In the genomic region with DNA sequence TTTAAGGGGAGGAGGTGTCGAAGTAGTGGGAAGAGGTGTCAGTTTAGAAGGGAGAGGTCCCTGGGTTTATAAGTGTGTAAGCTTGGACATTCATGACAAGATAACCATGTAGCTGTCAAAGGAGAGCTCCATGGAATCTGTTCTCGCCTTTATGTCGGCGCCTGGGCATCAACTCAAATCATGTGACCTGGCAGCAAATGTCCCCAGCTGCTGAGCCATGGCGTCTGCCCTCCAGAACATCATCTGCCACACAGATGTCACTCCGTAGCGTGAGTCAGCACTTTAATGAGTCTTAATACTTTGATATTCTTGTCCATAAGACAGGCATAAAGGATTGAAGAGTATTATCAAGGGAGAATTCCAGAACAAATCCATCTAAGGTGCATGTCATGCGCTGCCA, we compare ENCODE assay signal across 8 mouse cellular contexts. TPM values are rescaled to one million over a fixed set of nuclear protein-coding genes. Genes with fewer than 3 reads are reported as not detected.
DNase-seq lines count a peak whose midpoint lies in the region; ATAC-seq and TF ChIP-seq lines count a peak whose summit lies in the region.

No protein-coding gene starts in this region.

- no peaks in the 10 kb centered on the region for H3K79me2 ChIP-seq in C2C12 (ENCODE audit: control insufficient read depth, insufficient read depth)

- no peak overlapping the region for H3K9ac ChIP-seq in forebrain, postnatal 0 days
- no peak overlapping the region for H3K9ac ChIP-seq in hindbrain, embryonic 14.5 days
- H3K9ac ChIP-seq in kidney, embryonic 14.5 days (ENCODE audit: low read depth, low read length): no peak overlapping the region

- no peak overlapping the region for H3K4me3 ChIP-seq in C2C12 (ENCODE audit: insufficient read depth, poor library complexity, severe bottlenecking)
- H3K4me3 ChIP-seq in forebrain, postnatal 0 days (ENCODE audit: low read depth, low read length): no peak overlapping the region
- no peak overlapping the region for H3K4me3 ChIP-seq in hindbrain, embryonic 14.5 days (replicated peaks; ENCODE audit: low read length)
- no peak overlapping the region for H3K4me3 ChIP-seq in kidney, embryonic 14.5 days (ENCODE audit: low read length)

- 38% methylated on average over 8 of the region's 8 CpGs for WGBS in forebrain, postnatal 0 days
- WGBS in hindbrain, embryonic 14.5 days: 42% methylated on average over 8 of the region's 8 CpGs
- 52% methylated on average over 8 of the region's 8 CpGs for WGBS in kidney, embryonic 14.5 days

- H3ac ChIP-seq in C2C12 (ENCODE audit: control insufficient read depth, insufficient read length, low read depth): no peak overlapping the region

- DNase-seq in cerebellum, adult 9-10 months: peak; percentile 49
- no peak for DNase-seq in cerebellum, adult 11 months
- DNase-seq in forebrain, postnatal 0 days: peak; percentile 35
- DNase-seq in hindbrain, embryonic 14.5 days (ENCODE audit: low spot score): peak; percentile 43
- no peak for DNase-seq in natural killer cell, adult 2 months (ENCODE audit: low spot score in 2 of 2)

- no peak overlapping the region for H3K27ac ChIP-seq in forebrain, postnatal 0 days (ENCODE audit: low read depth, low read length)
- H3K27ac ChIP-seq in hindbrain, embryonic 14.5 days: no peak overlapping the region
- H3K27ac ChIP-seq in kidney, embryonic 14.5 days (ENCODE audit: low read depth, low read length): no peak overlapping the region

- H3K36me3 ChIP-seq in C2C12 (ENCODE audit: control insufficient read depth, insufficient read depth): no peaks in the 10 kb centered on the region
- no peaks in the 10 kb centered on the region for H3K36me3 ChIP-seq in forebrain, postnatal 0 days (ENCODE audit: insufficient read depth)
- H3K36me3 ChIP-seq in hindbrain, embryonic 14.5 days (replicated peaks; ENCODE audit: control insufficient read depth, insufficient read depth): no peaks in the 10 kb centered on the region
- no peaks in the 10 kb centered on the region for H3K36me3 ChIP-seq in kidney, embryonic 14.5 days (ENCODE audit: control insufficient read depth, insufficient read depth, low read length)

- H3K4me1 ChIP-seq in forebrain, postnatal 0 days (ENCODE audit: insufficient read depth): peaks cover 10% of the 10 kb centered on the region
- H3K4me1 ChIP-seq in hindbrain, embryonic 14.5 days (replicated peaks; ENCODE audit: control insufficient read depth, insufficient read depth, low read length): peaks cover 17% of the 10 kb centered on the region
- peaks cover 12% of the 10 kb centered on the region for H3K4me1 ChIP-seq in kidney, embryonic 14.5 days (ENCODE audit: control insufficient read depth, insufficient read depth, low read length)

- H3K79me3 ChIP-seq in C2C12 (ENCODE audit: low read depth): no peaks in the 10 kb centered on the region

- TF ChIP-seq CTCF in C2C12 (IDR thresholded peaks at IDR 0.05; ENCODE audit: control insufficient read depth, insufficient read depth, insufficient read length): no peak
- no peak for TF ChIP-seq CTCF in forebrain, postnatal 0 days (IDR thresholded peaks at IDR 0.05; ENCODE audit: low read depth)

- no peaks in the 10 kb centered on the region for H3K27me3 ChIP-seq in C2C12 (ENCODE audit: control insufficient read depth, insufficient read depth, insufficient read length)
- H3K27me3 ChIP-seq in forebrain, postnatal 0 days (ENCODE audit: insufficient read depth, low read length): peaks cover 6% of the 10 kb centered on the region
- H3K27me3 ChIP-seq in hindbrain, embryonic 14.5 days (ENCODE audit: control insufficient read depth, insufficient read depth, low read length): peaks cover 43% of the 10 kb centered on the region
- peaks cover 45% of the 10 kb centered on the region for H3K27me3 ChIP-seq in kidney, embryonic 14.5 days (ENCODE audit: control insufficient read depth, insufficient read depth, low read length)

- peak overlapping the region; percentile 51; the same call in 1 of the 2 replicates for H3K4me2 ChIP-seq in forebrain, postnatal 0 days (ENCODE audit: low read depth)
- peak overlapping the region; percentile 62 for H3K4me2 ChIP-seq in hindbrain, embryonic 14.5 days (replicated peaks)
- H3K4me2 ChIP-seq in kidney, embryonic 14.5 days (replicated peaks; ENCODE audit: low read depth, low read length): no peak overlapping the region

- peak; percentile 10; the same call in 1 of the 2 replicates for ATAC-seq in forebrain, postnatal 0 days
- ATAC-seq in hindbrain, embryonic 14.5 days (ENCODE audit: low FRiP score): no peak
- ATAC-seq in erythroblast, adult 5-6 weeks (replicated peaks; ENCODE audit: low FRiP score, poor library complexity, severe bottlenecking): no peak
- ATAC-seq in kidney, embryonic 14.5 days (ENCODE audit: low FRiP score, low TSS enrichment): no peak

- no peaks in the 10 kb centered on the region for H3K9me3 ChIP-seq in forebrain, postnatal 0 days (ENCODE audit: low read length)
- H3K9me3 ChIP-seq in hindbrain, embryonic 14.5 days (ENCODE audit: control insufficient read depth, low read length): no peaks in the 10 kb centered on the region
- no peaks in the 10 kb centered on the region for H3K9me3 ChIP-seq in kidney, embryonic 14.5 days (ENCODE audit: control insufficient read depth, low read length)

TF ChIP-seq in C2C12, 6 proteins besides CTCF, POLR2A, EP300 and RAD21:
- TF ChIP-seq MYOD1 (IDR thresholded peaks at IDR 0.05; ENCODE audit: control insufficient read depth, insufficient read length, low read depth) (no peak), USF1 (IDR thresholded peaks at IDR 0.05; ENCODE audit: low read depth) (peak; percentile 54), FOSL1 (IDR thresholded peaks at IDR 0.05; ENCODE audit: insufficient read depth, low read length, poor library complexity, severe bottlenecking) (no peak), CEBPB (IDR thresholded peaks at IDR 0.05; ENCODE audit: low read depth) (no peak), MAX (IDR thresholded peaks at IDR 0.05) (no peak), MYOG (IDR thresholded peaks at IDR 0.05; ENCODE audit: control insufficient read depth, extremely low read depth, insufficient read length) (no peak)

RNA-seq across cellular contexts. Expression of gene Nsun2, which starts 50.8 kb away (rescaled TPM):
- polyA plus RNA-seq in C2C12 (2012; fragmentation: generic; extraction: Trizol): 93.7 TPM
- total RNA-seq in forebrain, postnatal 0 days (2014; rRNA removed): 64.2 and 64.3 TPM in 2 replicates
- 64.6 and 74.4 TPM in 2 replicates for polyA plus RNA-seq in forebrain, postnatal 0 days (2015; fragmentation: Nextera tagmentation; extraction: Ambion mirVana)
- polyA plus RNA-seq in hindbrain, embryonic 14.5 days (2014; fragmentation: Nextera tagmentation; extraction: Ambion mirVana): 73.3 and 86.6 TPM in 2 replicates
- 13.8 and 26.3 TPM in 2 replicates for total RNA-seq in erythroblast, adult 5-6 weeks (2015; ENCODE audit: low replicate concordance)
- total RNA-seq in erythroblast, adult 5-6 weeks (2017; ENCODE audit: low replicate concordance): 32.4 and 37.1 TPM in 2 replicates
- polyA plus RNA-seq in kidney, embryonic 14.5 days (2014; fragmentation: Nextera tagmentation; extraction: Ambion mirVana): 88.5 and 142 TPM in 2 replicates

RNA-seq across cellular contexts. Expression of gene Tent4a, which starts 51.7 kb away (rescaled TPM):
- polyA plus RNA-seq in C2C12 (2012; fragmentation: generic; extraction: Trizol): 19.2 TPM
- 21.7 and 29.3 TPM in 2 replicates for total RNA-seq in forebrain, postnatal 0 days (2014; rRNA removed)
- polyA plus RNA-seq in forebrain, postnatal 0 days (2015; fragmentation: Nextera tagmentation; extraction: Ambion mirVana): 4.5 and 4.9 TPM in 2 replicates
- 8.9 and 9.3 TPM in 2 replicates for polyA plus RNA-seq in hindbrain, embryonic 14.5 days (2014; fragmentation: Nextera tagmentation; extraction: Ambion mirVana)
- total RNA-seq in erythroblast, adult 5-6 weeks (2015; ENCODE audit: low replicate concordance): 6.3 and 7.7 TPM in 2 replicates
- 9.2 and 9.9 TPM in 2 replicates for total RNA-seq in erythroblast, adult 5-6 weeks (2017; ENCODE audit: low replicate concordance)
- polyA plus RNA-seq in kidney, embryonic 14.5 days (2014; fragmentation: Nextera tagmentation; extraction: Ambion mirVana): 8.3 and 8.6 TPM in 2 replicates

Comparison
In these comparisons a context has a peak if more than half of its experiments do, and no peak if none do; other contexts are left out.
1. DNase-seq: peak in cerebellum, adult 9-10 months (single experiment), forebrain, postnatal 0 days (single experiment) and hindbrain, embryonic 14.5 days (single experiment); none in cerebellum, adult 11 months (single experiment) and natural killer cell, adult 2 months (0 of 2).